Mouse (Mus musculus) MEL (cell line): Measurements from ENCODE around the gene Epb41l1.

ENCODE experiments used
- CTCF ChIP-seq, 3 experiments: IDR thresholded peaks in 2 of 3; conservative IDR thresholded peaks in 1 of 3; 2 replicates each; pipeline ENCODE4 v1.5.1; 2011 to 2012; ENCODE audit warnings: low read length in 3 of 3, low read depth in 2 of 3, mild to moderate bottlenecking in 2 of 3, improper control_type of control experiment in 1 of 3, inconsistent platforms in 1 of 3, mixed read lengths in 1 of 3, moderate library complexity in 1 of 3; ENCODE audit not compliant: control insufficient read depth in 1 of 3, insufficient read depth in 1 of 3, poor library complexity in 1 of 3, severe bottlenecking in 1 of 3
- GATA1 ChIP-seq: IDR thresholded peaks from 2 replicates; pipeline ENCODE4 v1.6.1; 2011; ENCODE audit warnings: low read depth, low read length, improper control_type of control experiment
- KAT2A ChIP-seq: conservative IDR thresholded peaks from 2 replicates; pipeline ENCODE4 v1.6.1; 2012; ENCODE audit warnings: low read depth, low read length, improper control_type of control experiment, inconsistent platforms
- NRF1 ChIP-seq: IDR thresholded peaks from 2 replicates; pipeline ENCODE4 v1.6.1; 2014; ENCODE audit warnings: low read depth, mild to moderate bottlenecking, inconsistent platforms, low read length, improper control_type of control experiment, moderate library complexity; ENCODE audit not compliant: poor library complexity, insufficient read depth, severe bottlenecking
- POLR2A ChIP-seq, 2 experiments: IDR thresholded peaks; 2 replicates each; pipeline ENCODE4 v1.6.1; 2011 to 2012; ENCODE audit warnings: low read length in 2 of 2, mild to moderate bottlenecking in 2 of 2, control low read depth in 1 of 2, improper control_type of control experiment in 1 of 2, low read depth in 1 of 2, moderate library complexity in 1 of 2; ENCODE audit not compliant: control insufficient read depth in 1 of 2, insufficient read depth in 1 of 2, poor library complexity in 1 of 2
- USF2 ChIP-seq, 2 experiments: IDR thresholded peaks; 2 replicates each; pipeline ENCODE4 v1.6.1; 2011 to 2012; ENCODE audit warnings: improper control_type of control experiment in 2 of 2, low read length in 2 of 2, borderline replicate concordance in 1 of 2, inconsistent platforms in 1 of 2, low read depth in 1 of 2, mild to moderate bottlenecking in 1 of 2; ENCODE audit not compliant: insufficient read depth in 1 of 2
- ZC3H11A ChIP-seq: IDR thresholded peaks from 2 replicates; pipeline ENCODE4 v1.6.1; 2012; ENCODE audit warnings: low read depth, mild to moderate bottlenecking, inconsistent platforms, low read length, improper control_type of control experiment

DNA sequence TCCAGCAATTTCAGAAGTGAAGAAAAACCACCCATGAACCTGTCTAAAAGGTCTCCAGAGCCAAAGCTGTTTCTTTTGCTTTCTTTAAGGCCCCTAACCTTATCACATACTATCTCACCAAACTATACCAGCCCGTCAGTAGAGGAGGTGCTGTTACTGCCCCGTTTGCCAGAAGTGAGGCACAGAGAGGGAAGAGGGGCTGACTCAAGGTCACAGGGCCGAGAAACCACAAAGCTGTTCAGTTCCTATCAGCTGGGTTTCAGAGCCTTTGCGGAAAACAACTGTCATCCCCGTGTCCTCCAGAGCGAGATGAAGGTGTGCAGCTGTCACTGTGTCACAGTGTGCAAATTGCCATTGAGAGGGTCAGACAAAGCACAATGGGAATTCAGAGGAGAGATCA, 21.2 kb downstream of the Epb41l1 start:
- no peak for TF ChIP-seq CTCF (IDR thresholded peaks at IDR 0.05 in 2 of 3, conservative IDR thresholded peaks at IDR 0.05 in 1 of 3; ENCODE audit: control insufficient read depth in 1 of 3, insufficient read depth in 1 of 3, low read depth in 2 of 3, low read length in 3 of 3, poor library complexity in 1 of 3, severe bottlenecking in 1 of 3)
- TF ChIP-seq NRF1, result no peak
- TF ChIP-seq KAT2A, result no peak
- TF ChIP-seq POLR2A (IDR thresholded peaks at IDR 0.05; ENCODE audit: control insufficient read depth in 1 of 2, insufficient read depth in 1 of 2, low read depth in 1 of 2, low read length in 2 of 2, poor library complexity in 1 of 2), result no peak
- TF ChIP-seq GATA1, result no peak
- TF ChIP-seq ZC3H11A, result no peak
- TF ChIP-seq USF2 (IDR thresholded peaks at IDR 0.05; ENCODE audit: borderline replicate concordance in 1 of 2, insufficient read depth in 1 of 2, low read depth in 1 of 2, low read length in 2 of 2), result no peak
